Mouse (Mus musculus): ENCODE measurements at regions not wholly inside any gene's neighbourhood (a gene's known extent, or its start where the extent isn't known, plus 50 kb on each side); places are given as distances from the start of the nearest gene placed in this dataset.

GRCm38 (mm10) chr16:85964352-85965210 lies 63.0 kb upstream of the Adamts5 start:
- DNase-seq, result no peak

- DNase-seq, result no peak
Measured at GRCm38 (mm10) chr16:85956006-85956562, 54.5 kb upstream of the Adamts5 start.

- no peak for DNase-seq
Measured at GRCm38 (mm10) chr16:85951628-85952027, 50.0 kb upstream of the Adamts5 start.

All from gastrocnemius, postnatal 10 days (tissue).